Mouse (Mus musculus) cerebellum, adult 18-20 months (tissue): ENCODE measurements at regions not wholly inside any gene's neighbourhood (a gene's known extent, or its start where the extent isn't known, plus 50 kb on each side); places are given as distances from the start of the nearest gene placed in this dataset.

Source experiments
- DNase-seq, 2 experiments: peaks; one replicate each; pipeline ENCODE4 v3.0.0; 2021

DNA sequence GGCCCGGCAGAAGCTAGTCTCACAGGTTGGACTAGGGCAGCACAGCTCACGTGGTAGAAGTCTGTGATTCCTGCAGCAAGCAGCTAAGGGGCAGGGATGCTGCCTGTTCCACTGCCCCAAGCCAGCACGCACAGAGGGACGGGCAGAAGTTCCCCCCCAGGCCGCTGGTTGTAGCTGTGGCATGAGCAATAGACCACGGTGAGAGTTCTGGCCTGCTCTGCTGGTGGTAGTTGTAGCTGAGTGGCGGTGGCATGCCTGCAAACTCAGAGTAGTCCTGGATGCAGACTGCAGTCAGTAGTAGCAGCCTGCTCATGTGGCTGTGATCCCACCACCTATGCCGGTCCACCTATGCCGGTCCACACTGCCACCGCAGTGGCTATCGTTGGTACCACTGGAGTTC is 71.5 kb upstream of the Rpl39l start:
- no peak for DNase-seq

DNA sequence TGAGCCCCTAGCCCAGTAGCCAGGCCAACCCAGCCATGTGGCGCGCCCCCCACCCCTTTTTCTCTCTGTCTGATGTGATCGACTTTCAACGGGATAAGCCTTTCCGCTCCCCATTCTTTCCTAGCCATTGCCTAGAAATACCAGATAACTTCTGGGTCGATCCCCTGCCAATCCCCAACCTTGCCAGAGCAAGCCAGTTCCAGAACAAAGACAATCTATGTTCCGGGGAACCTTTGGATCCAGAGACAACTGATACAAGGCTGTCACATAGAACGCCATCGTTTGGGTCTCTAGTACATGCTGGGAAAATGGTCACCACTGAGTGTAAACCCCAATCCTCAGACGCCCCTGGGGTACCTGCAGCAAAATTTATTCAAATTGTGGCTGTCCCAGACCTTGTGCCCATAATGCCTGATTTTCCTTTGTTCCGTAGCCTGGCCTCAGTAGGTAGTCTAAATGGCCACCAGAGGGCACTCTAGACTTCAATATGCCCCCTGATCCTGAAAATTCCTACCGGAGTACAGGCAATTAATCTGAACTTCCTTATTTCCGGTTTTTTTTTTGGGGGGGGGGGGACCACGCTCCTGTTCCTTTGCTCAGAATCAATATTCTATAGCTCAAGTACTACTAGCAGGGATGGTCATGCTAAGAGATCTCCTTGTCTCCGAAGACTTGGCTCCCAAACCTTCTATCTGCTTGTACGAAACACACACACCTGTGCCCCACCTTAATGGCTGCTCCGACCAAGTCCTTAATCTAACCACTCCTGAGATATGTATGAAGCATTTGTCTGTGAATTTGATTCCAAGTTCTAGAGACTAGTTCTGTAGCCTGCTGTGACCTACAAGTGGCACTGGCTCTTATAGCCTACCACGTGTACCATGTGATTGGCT is 81.3 kb upstream of the Rpl39l start:
- DNase-seq = peak; percentile 16 to 37

DNA sequence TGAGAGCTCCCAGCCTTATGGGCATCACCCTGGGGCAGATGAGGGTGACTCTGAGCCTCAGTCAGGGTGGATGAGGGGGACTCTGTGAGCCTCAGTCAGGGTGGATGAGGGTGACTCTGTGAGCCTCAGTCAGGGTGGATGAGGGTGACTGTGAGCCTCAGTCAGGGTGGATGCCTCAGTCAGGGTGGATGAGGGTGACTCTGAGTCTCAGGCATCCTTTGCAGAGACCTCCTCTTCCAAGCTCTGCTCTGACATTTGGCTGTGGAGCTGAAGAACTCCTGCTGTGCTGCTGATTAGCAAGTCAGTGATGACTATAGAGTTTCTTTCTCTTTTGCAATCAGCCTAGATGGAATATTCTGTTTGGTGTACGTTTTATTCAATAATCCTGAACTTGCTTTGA is 83.7 kb upstream of the Rpl39l start:
- DNase-seq = no peak

DNA sequence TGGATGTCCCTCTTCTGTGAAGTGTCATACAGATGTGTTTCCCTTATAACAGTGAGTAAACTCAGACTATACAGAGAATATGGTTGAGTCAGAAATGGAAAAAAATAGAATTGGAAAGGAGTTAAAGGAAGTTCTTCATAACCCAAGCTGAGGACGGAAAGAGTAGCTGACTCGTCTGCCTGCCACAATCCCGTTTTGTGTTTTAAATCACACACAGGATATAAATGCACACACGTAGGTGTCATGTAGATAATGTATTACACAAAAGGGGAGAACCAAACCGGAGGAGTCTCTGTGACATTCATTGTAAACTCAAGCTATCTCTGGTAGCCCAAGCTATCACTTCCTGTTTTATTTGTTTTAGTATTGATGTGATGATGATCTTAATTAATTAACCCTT is 84.6 kb upstream of the Rpl39l start:
- no peak for DNase-seq

DNA sequence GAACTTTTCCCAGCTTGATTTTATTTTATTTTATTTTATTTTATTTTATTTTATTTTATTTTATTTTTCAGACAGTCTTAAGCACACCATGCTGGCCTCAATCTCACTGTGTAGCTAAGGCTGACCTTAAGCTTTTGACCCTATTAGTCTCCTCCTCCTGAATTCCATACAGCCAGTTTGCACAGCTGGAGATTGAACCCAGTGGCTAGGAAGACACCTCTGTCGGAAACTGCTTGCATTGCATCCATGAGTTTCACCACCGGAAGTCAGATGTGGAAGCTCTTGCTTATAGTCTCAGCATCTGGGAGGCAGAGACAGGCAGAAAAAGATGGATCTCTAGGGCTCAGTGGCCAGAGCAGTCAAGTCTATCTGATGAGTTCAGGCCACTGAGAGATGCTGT is 86.4 kb upstream of the Grin2a start:
- no peak for DNase-seq

DNA sequence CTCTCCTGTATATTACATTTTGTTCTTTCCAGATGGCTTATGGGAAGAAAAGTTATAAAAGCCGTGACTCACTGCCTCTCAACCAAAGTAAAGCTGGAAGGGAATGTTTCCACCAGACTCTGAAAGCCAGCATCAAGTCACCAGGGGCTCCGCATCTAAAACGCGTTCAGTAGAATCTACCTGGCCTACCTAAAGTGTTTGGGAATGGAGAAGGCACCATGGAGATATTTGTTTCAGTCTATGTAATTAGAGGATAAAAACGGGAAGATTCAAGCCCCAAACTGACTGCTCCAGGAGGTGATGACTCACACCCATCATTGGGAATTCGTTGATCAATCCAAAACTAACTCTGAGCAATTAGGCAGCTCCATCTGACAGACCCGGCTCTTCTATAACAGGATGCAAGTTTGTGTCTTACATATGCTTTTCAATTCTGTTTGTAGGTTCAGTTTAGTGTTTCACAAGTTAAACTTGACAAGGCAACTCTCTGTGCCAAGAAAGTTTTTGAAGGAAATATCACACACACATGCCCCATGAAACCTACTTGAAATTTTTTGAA is 84.8 kb upstream of the Grin2a start:
- DNase-seq = no peak

DNA sequence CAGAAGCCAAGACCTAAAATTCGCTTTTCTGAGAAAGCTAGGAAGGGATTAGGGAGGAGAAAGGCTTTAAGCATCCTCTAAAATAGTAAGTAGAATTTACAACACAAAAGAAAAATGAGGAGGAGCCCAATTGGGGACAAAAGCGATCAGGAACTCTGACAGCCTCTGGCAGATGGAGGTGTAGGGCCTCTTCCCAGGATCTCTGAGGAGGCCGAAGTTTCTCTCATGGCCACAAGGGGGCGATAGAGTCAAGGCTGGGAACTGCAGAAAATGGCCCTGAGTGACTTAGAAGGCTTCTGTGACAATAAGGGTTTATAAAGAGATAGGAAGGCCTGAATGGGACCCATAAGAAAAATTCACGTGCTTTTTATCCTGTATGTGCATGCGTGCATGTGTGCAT is 77.8 kb upstream of the Grin2a start:
- DNase-seq = peak; percentile 79 to 82

DNA sequence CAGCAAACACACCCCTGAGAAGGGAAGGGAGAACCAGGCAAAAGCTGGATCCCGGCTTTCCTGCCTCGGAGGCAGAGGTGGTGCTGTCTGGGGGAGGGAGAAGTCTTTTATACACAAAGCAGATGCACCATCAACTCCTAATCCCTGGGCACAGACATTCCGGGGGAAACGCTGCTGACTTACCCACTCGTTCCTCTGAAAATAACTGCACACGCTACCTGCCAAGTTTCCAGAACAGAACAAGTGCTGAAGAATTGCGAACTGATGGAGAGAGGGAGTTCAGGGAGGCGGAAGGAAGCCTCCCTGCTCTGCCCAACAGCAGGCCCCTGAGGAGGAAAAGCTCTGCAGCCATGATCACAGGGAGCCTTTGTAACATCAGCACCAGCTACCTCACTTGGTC is 68.1 kb upstream of the Grin2a start:
- DNase-seq = no peak

DNA sequence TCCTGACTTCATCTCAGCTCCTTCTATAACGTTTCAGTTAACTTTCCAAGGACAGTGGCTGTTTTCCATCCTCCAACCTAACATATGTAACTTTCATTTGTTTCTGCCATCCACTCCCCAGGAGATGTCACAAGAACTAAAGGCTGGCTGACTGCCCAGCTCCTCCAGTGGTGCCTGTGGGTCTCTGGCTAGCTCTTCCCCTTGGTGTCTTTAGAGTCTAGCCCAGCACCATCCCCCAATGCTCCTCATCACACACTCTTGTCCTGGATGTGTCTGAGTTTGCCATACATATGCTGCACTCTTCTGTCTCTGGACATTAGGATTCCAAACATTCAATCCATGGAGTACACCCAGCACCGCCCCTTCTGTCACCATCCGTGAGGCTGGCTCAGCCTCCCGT is 62.7 kb upstream of the Grin2a start:
- no peak for DNase-seq
